23 mouse cellular contexts compared by ENCODE assay signal in genomic region chr17:23783352-23783751, GRCm38 (mm10). TPM values are rescaled to one million over a fixed set of nuclear protein-coding genes. Genes with fewer than 3 reads are reported as not detected.
DNase-seq lines count a peak whose midpoint lies in the region; ATAC-seq and TF ChIP-seq lines count a peak whose summit lies in the region.
"Had no signal": no experiment of that assay in that cellular context is flagged by ENCODE, and none has a peak within 500 bp of the region (broad histone marks: within the 10 kb centered on the region; RNA-seq: fewer than 3 reads in every experiment).

No protein-coding gene starts in this region.

- peaks cover 6% of the 10 kb centered on the region; the same call in 1 of the 2 replicates for H3K4me1 ChIP-seq in midbrain, embryonic 11.5 days (ENCODE audit: control insufficient read depth, insufficient read depth, low read length)
- peaks cover 9% of the 10 kb centered on the region for H3K4me1 ChIP-seq in midbrain, embryonic 16.5 days (ENCODE audit: control insufficient read depth, insufficient read depth, low read length)
- H3K4me1 ChIP-seq in CH12.LX (ENCODE audit: control insufficient read depth in 1 of 2, insufficient read depth in 2 of 2), result peaks cover 3 to 13% of the 10 kb centered on the region in 2 experiments; a peak in 3 of 4 replicates
- no peaks in the 10 kb centered on the region; the same call in 1 of the 2 replicates for H3K4me1 ChIP-seq in hindbrain, embryonic 12.5 days

- in situ Hi-C loops in CH12.LX (cut with MboI; ENCODE audit: low pct_ligation_motif_present, low pct_unique_long_range_greater_than_20kb, low sequenced_read_pairs), result no loop called here

- no peaks in the 10 kb centered on the region for H3K36me3 ChIP-seq in midbrain, embryonic 11.5 days (ENCODE audit: control insufficient read depth, insufficient read depth, low read length)
- peaks cover 8% of the 10 kb centered on the region for H3K36me3 ChIP-seq in midbrain, embryonic 16.5 days (ENCODE audit: control insufficient read depth, insufficient read depth, low read length)
- no peaks in the 10 kb centered on the region for H3K36me3 ChIP-seq in CH12.LX (replicated peaks in 1 of 2; ENCODE audit: control insufficient read depth in 1 of 2, insufficient read depth in 1 of 2, low read length in 1 of 2)
- H3K36me3 ChIP-seq in hindbrain, embryonic 12.5 days, result no peaks in the 10 kb centered on the region
- H3K36me3 ChIP-seq: G1E had no signal

- no peak for TF ChIP-seq CTCF in CH12.LX (conservative IDR thresholded peaks at IDR 0.05 in 1 of 2, IDR thresholded peaks at IDR 0.05 in 1 of 2; ENCODE audit: low read depth in 2 of 2, low read length in 2 of 2)

- H3K27ac ChIP-seq in midbrain, embryonic 11.5 days (ENCODE audit: low read depth, low read length), result no peak overlapping the region
- H3K27ac ChIP-seq in midbrain, embryonic 16.5 days (ENCODE audit: low read length), result no peak overlapping the region
- no peak overlapping the region for H3K27ac ChIP-seq in CH12.LX (ENCODE audit: insufficient read depth, low read depth)
- H3K27ac ChIP-seq in hindbrain, embryonic 12.5 days, result no peak overlapping the region

- peak; percentile 69 for DNase-seq in midbrain, embryonic 11.5 days (ENCODE audit: low spot score, missing footprints)
- DNase-seq in CH12.LX (ENCODE audit: extremely low read depth) (peak; percentile 53), NIH3T3 (ENCODE audit: low read depth) (peak; percentile 76)
- no peak for DNase-seq in cerebellum, adult 11 months
- DNase-seq: adrenal gland, adult 2 months; adrenal gland, adult 8-10 months; adrenal gland, postnatal 10 days; adrenal gland, postnatal 14 days; adrenal gland, postnatal 25 days; adrenal gland, postnatal 36 days; B cell, adult 2 months; cerebellum, adult 11-12 months; cerebellum, adult 18-20 months; cerebellum, adult 2 months; cerebellum, adult 8-10 months; cerebellum, adult 9-10 months had no signal

- ATAC-seq in midbrain, embryonic 11.5 days (ENCODE audit: low FRiP score), result no peak
- no peak for ATAC-seq in midbrain, embryonic 16.5 days
- no peak for ATAC-seq in hindbrain, embryonic 12.5 days (ENCODE audit: low FRiP score)
- ATAC-seq: activated CD4-positive, CD25-positive, alpha-beta regulatory T cell, adult 4 months; CD4-positive, CD25-positive, alpha-beta regulatory T cell, adult 4 months; Patski had no signal

- dilution Hi-C loops in CH12.LX (cut with MboI; ENCODE audit: extremely low pct_ligation_motif_present, extremely low pct_unique_long_range_greater_than_20kb, low sequenced_read_pairs), result no loop called here

- no peak overlapping the region for H3K4me3 ChIP-seq in midbrain, embryonic 11.5 days (ENCODE audit: low read depth, low read length)
- no peak overlapping the region for H3K4me3 ChIP-seq in midbrain, embryonic 16.5 days (ENCODE audit: low read depth, low read length)
- no peak overlapping the region for H3K4me3 ChIP-seq in CH12.LX (replicated peaks in 1 of 3; ENCODE audit: low read depth in 2 of 3, low read length in 2 of 3, poor library complexity in 1 of 3)
- H3K4me3 ChIP-seq in hindbrain, embryonic 12.5 days, result no peak overlapping the region

- no peak for TF ChIP-seq EP300 in CH12.LX (IDR thresholded peaks at IDR 0.05; ENCODE audit: low read length)

- no peaks in the 10 kb centered on the region for H3K79me2 ChIP-seq in CH12.LX (replicated peaks; ENCODE audit: control insufficient read depth, extremely low read depth, insufficient read depth, poor library complexity, severe bottlenecking)

- no peak overlapping the region for H3K4me2 ChIP-seq in midbrain, embryonic 11.5 days
- H3K4me2 ChIP-seq in midbrain, embryonic 16.5 days (ENCODE audit: low read length), result no peak overlapping the region
- no peak overlapping the region for H3K4me2 ChIP-seq in CH12.LX (ENCODE audit: insufficient read depth, low read depth, poor library complexity, severe bottlenecking)
- H3K4me2 ChIP-seq in hindbrain, embryonic 12.5 days (replicated peaks), result no peak overlapping the region

- no peak overlapping the region for H3K9ac ChIP-seq in midbrain, embryonic 11.5 days (ENCODE audit: low read length)
- H3K9ac ChIP-seq in midbrain, embryonic 16.5 days (ENCODE audit: low read depth, low read length), result no peak overlapping the region
- H3K9ac ChIP-seq in CH12.LX (ENCODE audit: insufficient read depth, low read depth), result no peak overlapping the region
- H3K9ac ChIP-seq in hindbrain, embryonic 12.5 days, result no peak overlapping the region

- no peaks in the 10 kb centered on the region for H3K9me3 ChIP-seq in midbrain, embryonic 11.5 days (ENCODE audit: control insufficient read depth, low read length)
- H3K9me3 ChIP-seq in midbrain, embryonic 16.5 days (replicated peaks; ENCODE audit: control insufficient read depth, low read length, poor library complexity, severe bottlenecking), result no peaks in the 10 kb centered on the region
- no peaks in the 10 kb centered on the region for H3K9me3 ChIP-seq in CH12.LX (replicated peaks; ENCODE audit: low read length)
- no peaks in the 10 kb centered on the region for H3K9me3 ChIP-seq in hindbrain, embryonic 12.5 days (replicated peaks)
- H3K9me3 ChIP-seq: G1E had no signal

- no peak for TF ChIP-seq POLR2A in CH12.LX (IDR thresholded peaks at IDR 0.05; ENCODE audit: low read depth, low read length)

- no peak for TF ChIP-seq RAD21 in CH12.LX (IDR thresholded peaks at IDR 0.05; ENCODE audit: low read depth, low read length)

- no peaks in the 10 kb centered on the region for H3K27me3 ChIP-seq in midbrain, embryonic 11.5 days (ENCODE audit: control insufficient read depth, insufficient read depth, low read length)
- no peaks in the 10 kb centered on the region for H3K27me3 ChIP-seq in midbrain, embryonic 16.5 days (ENCODE audit: control insufficient read depth, insufficient read depth, low read depth, low read length)
- H3K27me3 ChIP-seq in CH12.LX (replicated peaks), result no peaks in the 10 kb centered on the region
- H3K27me3 ChIP-seq in hindbrain, embryonic 12.5 days, result no peaks in the 10 kb centered on the region
- H3K27me3 ChIP-seq: Patski had no signal

TF ChIP-seq in CH12.LX, 34 proteins besides CTCF, POLR2A, EP300 and RAD21:
- TF ChIP-seq ZNF384 (IDR thresholded peaks at IDR 0.05; ENCODE audit: low read depth, low read length), result 0 out of 2 replicates have a peak, but pooled peaks have one; percentile 31
- no peak for TF ChIP-seq USF1 (IDR thresholded peaks at IDR 0.05; ENCODE audit: low read depth, low read length)
- TF ChIP-seq MEF2A (IDR thresholded peaks at IDR 0.05; ENCODE audit: borderline replicate concordance, low read depth, low read length), result no peak

RNA-seq across cellular contexts. Expression of gene Flywch2, which starts 2.5 kb away (rescaled TPM):
- polyA plus RNA-seq in midbrain, embryonic 11.5 days (2014; fragmentation: Nextera tagmentation; extraction: Ambion mirVana), result 20.4 and 20.9 TPM in 2 replicates
- 76.8 and 81.3 TPM in 2 replicates for polyA plus RNA-seq in midbrain, embryonic 16.5 days (2015; fragmentation: Nextera tagmentation; extraction: Ambion mirVana)
- total RNA-seq in CH12.LX (2012; rRNA removed) (not detected in 2 replicates), CH12.LX (2014; rRNA removed) (not detected in 2 replicates)
- not detected in 2 replicates for polyA plus RNA-seq in CH12.LX (2012; ENCODE audit: insufficient read length, low read depth)
- 48.1 and 49.4 TPM in 2 replicates for polyA plus RNA-seq in hindbrain, embryonic 12.5 days (2016; fragmentation: Nextera tagmentation; extraction: Ambion mirVana)
- total RNA-seq: G1E had no signal
- polyA plus RNA-seq: G1E had no signal

RNA-seq across cellular contexts. Expression of gene Srrm2, which starts 7.0 kb away (rescaled TPM):
- polyA plus RNA-seq in midbrain, embryonic 11.5 days (2014; fragmentation: Nextera tagmentation; extraction: Ambion mirVana), result 408 and 439 TPM in 2 replicates
- 467 and 529 TPM in 2 replicates for polyA plus RNA-seq in midbrain, embryonic 16.5 days (2015; fragmentation: Nextera tagmentation; extraction: Ambion mirVana)
- total RNA-seq in CH12.LX (2012; rRNA removed) (83.6 and 90.4 TPM in 2 replicates), CH12.LX (2014; rRNA removed) (18.3 and 26.7 TPM in 2 replicates)
- polyA plus RNA-seq in CH12.LX (2012; ENCODE audit: insufficient read length, low read depth), result 339 and 383 TPM in 2 replicates
- polyA plus RNA-seq in hindbrain, embryonic 12.5 days (2016; fragmentation: Nextera tagmentation; extraction: Ambion mirVana), result 670 and 682 TPM in 2 replicates

RNA-seq across cellular contexts. Expression of gene Flywch1, which starts 11.9 kb away (rescaled TPM):
- 125 and 142 TPM in 2 replicates for polyA plus RNA-seq in midbrain, embryonic 11.5 days (2014; fragmentation: Nextera tagmentation; extraction: Ambion mirVana)
- 205 and 220 TPM in 2 replicates for polyA plus RNA-seq in midbrain, embryonic 16.5 days (2015; fragmentation: Nextera tagmentation; extraction: Ambion mirVana)
- total RNA-seq in CH12.LX (2012; rRNA removed) (26.9 and 28.3 TPM in 2 replicates), CH12.LX (2014; rRNA removed) (18.8 and 22.2 TPM in 2 replicates)
- polyA plus RNA-seq in CH12.LX (2012; ENCODE audit: insufficient read length, low read depth), result 22.0 and 23.4 TPM in 2 replicates
- 203 and 212 TPM in 2 replicates for polyA plus RNA-seq in hindbrain, embryonic 12.5 days (2016; fragmentation: Nextera tagmentation; extraction: Ambion mirVana)

RNA-seq across cellular contexts. Expression of gene Kremen2, which starts 37.7 kb away (rescaled TPM):
- polyA plus RNA-seq in midbrain, embryonic 11.5 days (2014; fragmentation: Nextera tagmentation; extraction: Ambion mirVana), result 0.58 and 0.63 TPM in 2 replicates
- 1.6 and 1.8 TPM in 2 replicates for polyA plus RNA-seq in midbrain, embryonic 16.5 days (2015; fragmentation: Nextera tagmentation; extraction: Ambion mirVana)
- 0.34 and 0.55 TPM in 2 replicates for total RNA-seq in CH12.LX (2012; rRNA removed)
- total RNA-seq in CH12.LX (2014; rRNA removed), result 0.14 and 0.23 TPM in 2 replicates
- polyA plus RNA-seq in CH12.LX (2012; ENCODE audit: insufficient read length, low read depth), result 0.21 and 0.23 TPM in 2 replicates
- 2.9 and 5.7 TPM in 2 replicates for polyA plus RNA-seq in hindbrain, embryonic 12.5 days (2016; fragmentation: Nextera tagmentation; extraction: Ambion mirVana)
- total RNA-seq: adrenal gland, adult 2 months; adrenal gland, postnatal 10 days; adrenal gland, postnatal 14 days; adrenal gland, postnatal 25 days; adrenal gland, postnatal 36 days; MEL had no signal
- polyA plus RNA-seq: Patski had no signal

RNA-seq across cellular contexts. Expression of gene Paqr4, which starts 42.7 kb away (rescaled TPM):
- 29.5 and 30.2 TPM in 2 replicates for polyA plus RNA-seq in midbrain, embryonic 11.5 days (2014; fragmentation: Nextera tagmentation; extraction: Ambion mirVana)
- polyA plus RNA-seq in midbrain, embryonic 16.5 days (2015; fragmentation: Nextera tagmentation; extraction: Ambion mirVana), result 70.9 and 75.7 TPM in 2 replicates
- 2.0 and 2.8 TPM in 2 replicates for total RNA-seq in CH12.LX (2012; rRNA removed)
- 0.47 and 1.0 TPM in 2 replicates for total RNA-seq in CH12.LX (2014; rRNA removed)
- polyA plus RNA-seq in CH12.LX (2012; ENCODE audit: insufficient read length, low read depth), result 0.80 and 1.1 TPM in 2 replicates
- polyA plus RNA-seq in hindbrain, embryonic 12.5 days (2016; fragmentation: Nextera tagmentation; extraction: Ambion mirVana), result 40.3 and 41.6 TPM in 2 replicates

Comparison
In these comparisons a context has a peak if more than half of its experiments do, and no peak if none do; other contexts are left out.
1. RNA of gene Flywch2, which starts 2.5 kb away (polyA plus RNA-seq): 76.8 to 81.3 TPM in midbrain, embryonic 16.5 days, 48.1 to 49.4 TPM in hindbrain, embryonic 12.5 days and 20.4 to 20.9 TPM in midbrain, embryonic 11.5 days; not detected in CH12.LX; every median in the first group is over 10 times any median in the second.